Mouse (Mus musculus): ENCODE measurements at regions not wholly inside any gene's neighbourhood (a gene's known extent, or its start where the extent isn't known, plus 50 kb on each side); places are given as distances from the start of the nearest gene placed in this dataset.

DNA sequence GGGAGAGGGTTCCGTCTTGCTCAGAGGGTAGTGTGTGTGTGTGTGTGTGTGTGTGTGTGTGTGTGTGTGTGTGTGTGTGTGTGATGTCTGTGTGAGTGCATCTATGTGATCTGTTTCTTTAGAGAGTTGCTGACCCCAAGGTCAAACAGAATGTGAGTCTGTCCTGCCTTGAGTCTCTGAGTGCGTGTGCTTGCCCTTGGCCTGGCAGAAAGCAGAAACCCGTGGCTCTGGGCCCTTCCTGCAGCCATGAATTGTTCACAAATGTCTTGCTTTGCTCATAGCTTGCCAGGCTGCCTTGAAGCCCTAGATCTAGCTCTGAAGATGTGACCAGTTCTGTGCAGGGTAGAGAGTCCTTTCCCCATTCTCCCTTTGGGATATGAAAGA, 76.4 kb upstream of the Pmepa1 start:
- ATAC-seq (replicated peaks; ENCODE audit: low FRiP score) (no peak), DNase-seq (ENCODE audit: low spot score) (no peak)
- no peaks in the 10 kb centered on the region for H3K27me3 ChIP-seq (replicated peaks; ENCODE audit: control insufficient read depth, insufficient read depth, low read length)
- no peak overlapping the region for H3K9ac ChIP-seq (ENCODE audit: low read depth, low read length)
- no peaks in the 10 kb centered on the region; the same call in 1 of the 2 replicates for H3K4me1 ChIP-seq (replicated peaks; ENCODE audit: control insufficient read depth, insufficient read depth, low read length)
- 46% methylated on average over 3 of the region's 3 CpGs for WGBS
- no peaks in the 10 kb centered on the region for H3K9me3 ChIP-seq (ENCODE audit: control insufficient read depth, low read length)
- 0 out of 2 replicates have a peak overlapping the region, but pooled peaks have one; percentile 34 for H3K27ac ChIP-seq (ENCODE audit: low read depth, low read length)
- H3K36me3 ChIP-seq (ENCODE audit: control insufficient read depth, insufficient read depth, low read length) = no peaks in the 10 kb centered on the region
- no peak overlapping the region for H3K4me3 ChIP-seq (ENCODE audit: low read depth, low read length)
- no peak overlapping the region for H3K4me2 ChIP-seq

DNA sequence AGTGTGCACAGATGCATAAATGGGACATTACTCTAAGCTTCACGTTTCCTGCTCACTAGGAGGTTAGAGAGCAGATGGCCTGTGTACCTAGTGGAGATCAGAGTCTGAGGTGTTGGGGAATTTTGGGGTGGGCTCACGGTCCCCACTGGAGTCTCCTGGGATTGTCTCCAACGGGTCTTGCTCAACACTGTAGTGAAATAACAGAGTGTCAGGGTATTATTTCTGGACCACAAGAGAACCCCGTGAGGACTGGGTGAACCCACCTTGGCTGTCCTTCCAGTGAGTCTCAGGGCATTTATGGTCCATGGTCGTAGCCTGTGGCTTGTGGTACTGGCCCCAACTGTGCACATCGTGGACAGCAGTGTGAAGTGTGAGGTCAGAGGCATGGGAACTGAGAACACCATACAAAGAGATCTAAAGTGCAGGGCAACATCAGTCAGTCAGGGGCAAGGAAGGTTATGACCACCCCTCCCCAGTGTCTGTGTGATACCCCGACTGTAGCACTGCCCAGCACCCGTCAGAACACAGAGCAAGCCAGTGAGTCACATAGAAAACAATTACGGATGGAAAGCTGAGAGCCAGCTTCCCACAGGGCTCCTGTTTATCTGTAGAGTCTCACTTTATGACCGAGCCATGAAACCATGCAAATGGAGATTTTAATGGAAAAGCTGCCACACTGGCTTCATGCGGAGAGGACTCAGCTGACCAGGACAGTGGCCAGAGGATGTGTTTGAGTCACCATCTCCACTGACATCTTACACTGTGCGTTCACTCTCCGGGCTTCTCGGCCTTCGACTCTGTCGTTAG, 77.3 kb upstream of the Pmepa1 start:
- no peak overlapping the region for H3K27ac ChIP-seq (ENCODE audit: low read depth, low read length)

DNA sequence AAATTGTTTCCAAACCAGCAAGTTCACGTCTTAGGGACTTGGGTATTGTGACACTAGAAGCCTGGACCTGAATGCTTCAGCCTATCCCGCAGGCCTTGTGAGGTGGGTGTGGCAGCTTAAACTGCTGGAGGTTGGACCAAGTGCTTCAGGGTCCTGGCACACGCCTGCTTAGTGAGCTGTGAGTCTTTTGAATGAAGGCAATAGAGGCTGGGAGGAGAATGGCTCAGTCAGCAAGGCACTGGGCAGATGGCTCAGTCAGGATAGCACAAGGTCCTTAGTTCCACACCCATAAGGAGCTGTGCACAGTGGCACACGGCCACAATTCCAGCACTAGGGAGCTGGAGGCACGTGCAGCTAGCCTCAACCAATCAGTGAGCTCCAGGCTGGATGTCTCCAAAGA, 80.5 kb upstream of the Pmepa1 start:
- H3K9me3 ChIP-seq (ENCODE audit: control insufficient read depth, low read length) = no peaks in the 10 kb centered on the region
- no peak for ATAC-seq (replicated peaks; ENCODE audit: low FRiP score)
- no peak overlapping the region for H3K4me2 ChIP-seq
- DNase-seq (ENCODE audit: low spot score) = no peak
- 63% methylated on average over 5 of the region's 5 CpGs for WGBS
- no peak overlapping the region for H3K9ac ChIP-seq (ENCODE audit: low read depth, low read length)
- no peaks in the 10 kb centered on the region for H3K27me3 ChIP-seq (replicated peaks; ENCODE audit: control insufficient read depth, insufficient read depth, low read length)
- no peaks in the 10 kb centered on the region; the same call in 1 of the 2 replicates for H3K4me1 ChIP-seq (replicated peaks; ENCODE audit: control insufficient read depth, insufficient read depth, low read length)
- H3K36me3 ChIP-seq (ENCODE audit: control insufficient read depth, insufficient read depth, low read length) = no peaks in the 10 kb centered on the region
- no peak overlapping the region for H3K4me3 ChIP-seq (ENCODE audit: low read depth, low read length)
- H3K27ac ChIP-seq (ENCODE audit: low read depth, low read length) = no peak overlapping the region

More for the DNA sequence above, 77.3 kb upstream of the Pmepa1 start:
- Histone ChIP-seq H3K27me3 (replicated peaks; ENCODE audit: control insufficient read depth, insufficient read depth, low read length) (no peaks in the 10 kb centered on the region), H3K4me2 (no peak overlapping the region), H3K4me1 (replicated peaks; ENCODE audit: control insufficient read depth, insufficient read depth, low read length) (no peaks in the 10 kb centered on the region; the same call in 1 of the 2 replicates), H3K9ac (ENCODE audit: low read depth, low read length) (no peak overlapping the region), H3K9me3 (ENCODE audit: control insufficient read depth, low read length) (no peaks in the 10 kb centered on the region), H3K36me3 (ENCODE audit: control insufficient read depth, insufficient read depth, low read length) (no peaks in the 10 kb centered on the region), H3K4me3 (ENCODE audit: low read depth, low read length) (no peak overlapping the region)
- ATAC-seq (replicated peaks; ENCODE audit: low FRiP score) (no peak), DNase-seq (ENCODE audit: low spot score) (no peak)
- 81% methylated on average over 16 of the region's 16 CpGs for WGBS

DNA sequence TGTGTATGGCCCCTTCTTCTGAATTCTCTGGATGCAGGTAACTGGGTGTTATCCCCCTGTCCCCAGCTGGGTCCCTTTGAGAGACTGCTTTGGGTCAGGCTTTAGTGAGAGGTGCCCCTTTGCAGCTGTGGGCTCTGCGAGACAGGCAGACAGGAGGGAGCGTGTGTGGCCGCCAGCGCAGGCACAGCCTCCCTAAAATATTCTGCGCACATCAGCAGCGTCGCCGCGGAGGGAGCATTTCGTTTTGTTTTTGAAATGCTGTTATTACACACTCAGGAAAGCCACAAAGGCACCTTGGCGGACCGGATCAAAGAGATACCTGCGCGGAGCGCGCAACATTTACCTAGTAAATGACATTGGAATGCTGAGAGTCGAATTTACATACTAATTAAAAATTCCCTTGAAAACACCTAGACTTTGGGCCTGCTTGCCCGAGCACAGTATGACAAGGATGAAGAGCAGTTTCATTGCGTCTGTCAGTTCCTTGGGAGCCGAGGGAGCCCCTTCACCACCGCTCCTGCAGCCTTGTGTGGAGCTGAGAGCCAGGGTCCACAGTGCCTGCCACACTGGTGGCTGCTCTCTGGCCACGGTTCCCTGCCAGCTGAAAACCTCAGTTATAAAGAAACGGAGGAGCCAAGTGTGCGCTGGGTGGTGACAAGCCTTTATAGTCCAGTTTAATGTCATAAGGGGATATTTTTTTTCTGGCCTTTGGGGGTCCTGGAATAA, 89.3 kb upstream of the Pmepa1 start:
- no peak overlapping the region for H3K9ac ChIP-seq (ENCODE audit: low read depth, low read length)
- 0 out of 2 replicates have a peak overlapping the region, but pooled peaks have one; percentile 3 for H3K4me2 ChIP-seq
- H3K4me1 ChIP-seq (replicated peaks; ENCODE audit: control insufficient read depth, insufficient read depth, low read length) = no peaks in the 10 kb centered on the region
- no peaks in the 10 kb centered on the region for H3K36me3 ChIP-seq (ENCODE audit: control insufficient read depth, insufficient read depth, low read length)
- ATAC-seq (replicated peaks; ENCODE audit: low FRiP score) (no peak), DNase-seq (ENCODE audit: low spot score) (no peak)
- no peak overlapping the region for H3K4me3 ChIP-seq (ENCODE audit: low read depth, low read length)
- peaks cover 22% of the 10 kb centered on the region for H3K27me3 ChIP-seq (replicated peaks; ENCODE audit: control insufficient read depth, insufficient read depth, low read length)
- no peaks in the 10 kb centered on the region for H3K9me3 ChIP-seq (ENCODE audit: control insufficient read depth, low read length)
- no peak overlapping the region for H3K27ac ChIP-seq (ENCODE audit: low read depth, low read length)
- 14% methylated on average over 24 of the region's 24 CpGs for WGBS

DNA sequence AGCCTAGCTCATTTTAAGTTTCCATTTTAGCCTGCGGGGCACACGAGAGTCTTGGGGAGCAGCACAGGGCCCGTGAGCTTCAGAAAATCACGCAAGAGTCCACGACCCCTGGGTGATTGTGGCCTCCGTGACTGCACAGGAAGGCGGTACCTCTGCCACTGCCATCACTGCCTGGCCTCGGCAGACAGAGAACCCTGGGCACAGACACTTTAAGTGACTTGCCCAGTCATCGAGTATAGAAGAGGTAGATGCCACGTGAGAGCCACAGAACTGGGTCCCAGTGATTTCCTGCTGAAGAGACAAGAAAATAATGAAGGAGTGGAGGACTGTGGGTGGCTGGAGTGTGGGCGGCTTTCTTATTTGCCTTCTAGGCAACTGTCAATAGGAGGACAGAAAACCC, 90.4 kb upstream of the Pmepa1 start:
- Histone ChIP-seq H3K27ac (ENCODE audit: low read depth, low read length) (no peak overlapping the region), H3K9me3 (ENCODE audit: control insufficient read depth, low read length) (no peaks in the 10 kb centered on the region), H3K36me3 (ENCODE audit: control insufficient read depth, insufficient read depth, low read length) (no peaks in the 10 kb centered on the region), H3K4me3 (ENCODE audit: low read depth, low read length) (no peak overlapping the region), H3K4me1 (replicated peaks; ENCODE audit: control insufficient read depth, insufficient read depth, low read length) (no peaks in the 10 kb centered on the region), H3K4me2 (no peak overlapping the region), H3K9ac (ENCODE audit: low read depth, low read length) (no peak overlapping the region), H3K27me3 (replicated peaks; ENCODE audit: control insufficient read depth, insufficient read depth, low read length) (peaks cover 22% of the 10 kb centered on the region)
- ATAC-seq (replicated peaks; ENCODE audit: low FRiP score) (no peak), DNase-seq (ENCODE audit: low spot score) (no peak)
- WGBS = 54% methylated on average over 11 of the region's 11 CpGs

DNA sequence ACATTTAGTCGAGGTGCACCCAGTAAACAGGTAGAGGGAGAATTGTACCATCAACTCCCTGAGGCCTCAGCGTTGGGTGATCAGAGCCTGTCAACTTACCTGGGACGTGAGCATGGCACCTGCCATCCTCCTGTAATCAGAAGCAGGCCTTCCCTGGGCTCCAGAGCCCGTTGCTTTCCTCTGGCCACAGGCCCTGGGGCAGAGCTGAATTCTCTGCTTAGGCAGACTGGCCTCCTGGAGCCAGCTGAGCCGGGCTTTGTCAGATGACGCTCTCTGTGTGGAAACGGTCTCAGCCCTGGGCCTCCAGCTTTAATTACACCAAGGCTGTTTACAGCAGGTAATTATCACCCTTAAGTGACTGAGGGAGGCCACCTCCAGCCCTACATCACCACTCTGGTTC, 92.6 kb upstream of the Pmepa1 start:
- no peaks in the 10 kb centered on the region for H3K36me3 ChIP-seq (ENCODE audit: control insufficient read depth, insufficient read depth, low read length)
- H3K9me3 ChIP-seq (ENCODE audit: control insufficient read depth, low read length) = peaks cover 10% of the 10 kb centered on the region; the same call in 1 of the 2 replicates
- no peaks in the 10 kb centered on the region for H3K4me1 ChIP-seq (replicated peaks; ENCODE audit: control insufficient read depth, insufficient read depth, low read length)
- ATAC-seq (replicated peaks; ENCODE audit: low FRiP score) = no peak
- WGBS = 52% methylated on average over 7 of the region's 7 CpGs
- peaks cover 22% of the 10 kb centered on the region for H3K27me3 ChIP-seq (replicated peaks; ENCODE audit: control insufficient read depth, insufficient read depth, low read length)
- H3K9ac ChIP-seq (ENCODE audit: low read depth, low read length) = no peak overlapping the region
- H3K4me3 ChIP-seq (ENCODE audit: low read depth, low read length) = no peak overlapping the region
- H3K27ac ChIP-seq (ENCODE audit: low read depth, low read length) = no peak overlapping the region
- DNase-seq (ENCODE audit: low spot score) = no peak
- no peak overlapping the region for H3K4me2 ChIP-seq

DNA sequence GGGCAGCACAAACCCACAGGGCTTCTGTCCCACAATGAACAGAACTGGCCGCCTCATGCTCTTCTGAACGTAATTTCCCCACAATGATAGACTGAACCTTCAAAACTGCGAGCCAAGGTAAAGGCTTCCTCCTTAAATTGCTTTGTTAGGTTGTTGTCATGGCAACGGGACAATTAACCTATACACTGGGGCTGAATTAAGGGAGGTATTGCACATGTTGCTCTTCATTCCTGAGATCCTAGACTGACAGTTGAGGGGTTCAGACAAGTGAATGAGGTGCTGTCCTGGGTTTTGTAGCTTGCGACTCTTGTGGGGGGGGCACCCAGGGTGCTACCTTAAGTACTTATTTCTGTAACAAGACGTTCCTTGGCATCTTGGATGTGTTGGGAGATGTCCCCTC, 100.6 kb upstream of the Pmepa1 start:
- 78% methylated on average over 6 of the region's 6 CpGs for WGBS
- H3K4me3 ChIP-seq (ENCODE audit: low read depth, low read length) = no peak overlapping the region
- no peaks in the 10 kb centered on the region for H3K36me3 ChIP-seq (ENCODE audit: control insufficient read depth, insufficient read depth, low read length)
- ATAC-seq (replicated peaks; ENCODE audit: low FRiP score) (no peak), DNase-seq (ENCODE audit: low spot score) (no peak)
- no peaks in the 10 kb centered on the region for H3K27me3 ChIP-seq (replicated peaks; ENCODE audit: control insufficient read depth, insufficient read depth, low read length)
- H3K27ac ChIP-seq (ENCODE audit: low read depth, low read length) = no peak overlapping the region
- peaks cover 10% of the 10 kb centered on the region; the same call in 1 of the 2 replicates for H3K9me3 ChIP-seq (ENCODE audit: control insufficient read depth, low read length)
- peaks cover 4% of the 10 kb centered on the region for H3K4me1 ChIP-seq (replicated peaks; ENCODE audit: control insufficient read depth, insufficient read depth, low read length)
- no peak overlapping the region for H3K9ac ChIP-seq (ENCODE audit: low read depth, low read length)
- no peak overlapping the region for H3K4me2 ChIP-seq

DNA sequence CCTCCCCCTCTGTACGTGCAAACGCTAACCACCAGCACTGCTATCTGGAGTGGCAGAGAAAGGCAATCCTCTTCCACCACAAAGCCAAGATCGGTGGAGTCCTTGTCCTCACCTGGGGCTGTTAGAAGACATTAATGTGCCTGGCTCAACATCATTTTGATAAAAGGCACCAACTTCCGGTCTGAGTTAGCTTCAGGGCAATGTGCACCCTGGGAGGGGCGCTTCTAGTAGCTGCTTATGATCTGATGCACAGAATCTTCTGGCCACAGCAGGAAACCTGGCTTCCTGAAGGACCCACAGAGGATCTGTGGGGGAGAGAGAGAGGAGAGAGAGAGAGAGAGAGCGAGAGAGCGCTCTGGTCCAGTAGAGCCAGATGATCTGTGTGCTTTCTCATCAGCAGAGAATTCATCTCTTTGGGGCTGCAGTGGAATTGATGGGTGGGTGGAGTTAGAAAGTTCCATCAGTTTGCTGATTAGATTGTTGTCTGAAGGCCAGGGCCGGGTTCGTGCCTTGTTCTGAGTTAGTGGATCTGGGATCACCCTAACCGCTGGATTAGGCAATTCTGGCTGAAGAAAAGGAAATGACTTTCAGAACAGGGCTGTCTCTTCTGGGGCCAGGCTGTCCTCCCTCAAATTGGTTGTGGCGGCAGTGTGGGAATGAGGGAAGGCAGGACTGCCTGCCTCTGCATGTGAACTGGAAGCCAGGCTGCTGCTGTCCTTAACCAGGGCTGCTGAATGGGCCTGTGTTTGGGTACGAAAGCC, 101.3 kb upstream of the Pmepa1 start:
- H3K9me3 ChIP-seq (ENCODE audit: control insufficient read depth, low read length) = peaks cover 4% of the 10 kb centered on the region; the same call in 1 of the 2 replicates
- peaks cover 4% of the 10 kb centered on the region for H3K4me1 ChIP-seq (replicated peaks; ENCODE audit: control insufficient read depth, insufficient read depth, low read length)
- H3K4me2 ChIP-seq = no peak overlapping the region
- DNase-seq (ENCODE audit: low spot score) (no peak), ATAC-seq (replicated peaks; ENCODE audit: low FRiP score) (no peak; the same call in 1 of the 2 replicates)
- no peak overlapping the region for H3K4me3 ChIP-seq (ENCODE audit: low read depth, low read length)
- no peaks in the 10 kb centered on the region for H3K36me3 ChIP-seq (ENCODE audit: control insufficient read depth, insufficient read depth, low read length)
- H3K9ac ChIP-seq (ENCODE audit: low read depth, low read length) = no peak overlapping the region
- no peaks in the 10 kb centered on the region for H3K27me3 ChIP-seq (replicated peaks; ENCODE audit: control insufficient read depth, insufficient read depth, low read length)
- 0 out of 2 replicates have a peak overlapping the region, but pooled peaks have one; percentile 21 for H3K27ac ChIP-seq (ENCODE audit: low read depth, low read length)
- 28% methylated on average over 10 of the region's 12 CpGs for WGBS
